Mouse (Mus musculus) embryonic facial prominence, embryonic 13.5 days (tissue): Measurements from ENCODE around the gene Fcrl1. TPM values are rescaled to one million over a fixed set of nuclear protein-coding genes. Genes with fewer than 3 reads are reported as not detected.

ENCODE experiments used
- ATAC-seq: fragments of 200-750 bp; cut with Nextera tagmentation; 2 replicates; pipeline ENCODE4 v1.8.0; 2017; ENCODE audit warnings: low read depth; ENCODE audit not compliant: insufficient number of reproducible peaks, insufficient read depth, low FRiP score, low TSS enrichment
- H3K27ac ChIP-seq: fragments of 300-500 bp; sonication (generic); 2 replicates; pipeline ENCODE4 v1.5.1; 2015; ENCODE audit warnings: moderate library complexity, mild to moderate bottlenecking, inconsistent platforms
- H3K27me3 ChIP-seq: fragments of 300-500 bp; sonication (generic); 2 replicates; pipeline ENCODE4 v1.6.1; 2015; ENCODE audit warnings: mild to moderate bottlenecking, inconsistent platforms
- H3K36me3 ChIP-seq: fragments of 300-500 bp; sonication (generic); 2 replicates; pipeline ENCODE4 v1.6.1; 2015; ENCODE audit warnings: mild to moderate bottlenecking, inconsistent platforms
- H3K4me1 ChIP-seq: fragments of 300-500 bp; sonication (generic); 2 replicates; pipeline ENCODE4 v1.6.1; 2015; ENCODE audit warnings: inconsistent platforms
- H3K4me2 ChIP-seq: fragments of 300-500 bp; sonication (generic); 2 replicates; pipeline ENCODE4 v1.6.1; 2015; ENCODE audit warnings: moderate library complexity, mild to moderate bottlenecking, inconsistent platforms
- H3K4me3 ChIP-seq: fragments of 300-500 bp; sonication (generic); 2 replicates; pipeline ENCODE4 v1.5.1; 2015; ENCODE audit warnings: mild to moderate bottlenecking, inconsistent platforms
- H3K9ac ChIP-seq: fragments of 300-500 bp; sonication (generic); 2 replicates; pipeline ENCODE4 v1.6.1; 2015; ENCODE audit warnings: mild to moderate bottlenecking, inconsistent platforms
- H3K9me3 ChIP-seq: fragments of 300-500 bp; sonication (generic); 2 replicates; pipeline ENCODE4 v1.6.1; 2016; ENCODE audit warnings: inconsistent platforms
- WGBS: fragments of 180-500 bp; shearing (Covaris S2); methylation state at CpG from one replicate; pipeline ENCODE4 v1.1.7; 2015; ENCODE audit warnings: mixed read lengths; 5-methylcytosine and 5-hydroxymethylcytosine counted together
- polyA plus RNA-seq: library from polyadenylated mRNA; unstranded; fragments of >200 nt; fragmentation: Nextera tagmentation; extraction: Ambion mirVana; gene quantifications from 2 replicates; pipeline ENCODE4 v1.2.1, GENCODE M21; 2015

Fcrl1 gene
- polyA plus RNA-seq, 1 experiment from 2014 or later: 0.28 TPM

DNA sequence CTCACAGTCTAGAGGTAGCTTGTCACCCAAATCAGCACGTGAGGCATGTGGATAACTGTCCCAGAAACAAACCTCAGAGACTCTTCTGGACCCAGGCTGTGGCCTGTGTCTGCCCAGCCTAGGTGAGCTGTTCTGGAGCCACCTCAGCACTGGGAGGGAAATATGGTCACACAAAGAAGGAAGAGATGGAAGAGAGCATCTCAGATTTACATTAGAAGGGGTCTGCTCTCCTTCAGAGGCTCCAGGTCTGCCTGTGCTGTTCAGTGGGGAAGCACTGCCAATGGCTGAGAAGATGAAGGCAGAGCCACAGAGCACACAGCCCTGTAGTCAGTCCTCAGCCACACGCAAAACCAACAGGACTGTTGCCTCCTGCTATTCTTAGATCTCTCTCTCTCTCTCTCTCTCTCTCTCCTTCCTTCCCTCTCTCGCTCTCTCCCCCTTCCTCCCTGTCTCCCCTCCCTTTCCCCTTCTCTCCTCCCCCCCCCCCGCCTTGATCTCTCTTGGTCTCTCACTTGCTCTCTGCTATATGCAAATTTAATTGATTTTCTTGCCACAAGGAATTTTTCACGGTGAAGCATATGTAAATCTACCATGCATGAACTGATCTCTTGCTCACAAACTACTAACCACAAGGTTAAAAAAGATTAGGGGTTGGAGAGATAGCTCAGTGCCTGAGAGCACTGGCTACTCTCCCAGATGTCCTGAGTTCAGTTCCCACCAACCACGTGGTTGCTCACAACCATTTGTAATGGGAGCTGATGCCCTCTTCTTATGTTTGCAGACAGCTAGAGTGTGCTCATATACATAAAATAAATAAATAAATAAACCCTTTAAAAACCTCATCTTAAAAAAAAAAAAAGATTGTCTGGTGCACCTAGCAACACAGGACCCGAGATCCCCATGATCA, 5.9 kb downstream of the Fcrl1 start:
- Histone ChIP-seq H3K27ac (no peak overlapping the region), H3K9me3 (no peaks in the 10 kb centered on the region), H3K4me3 (no peak overlapping the region), H3K27me3 (no peaks in the 10 kb centered on the region), H3K4me2 (no peak overlapping the region), H3K4me1 (no peaks in the 10 kb centered on the region), H3K36me3 (no peaks in the 10 kb centered on the region), H3K9ac (no peak overlapping the region)
- no peak for ATAC-seq
- 54% methylated on average over 7 of the region's 7 CpGs for WGBS

DNA sequence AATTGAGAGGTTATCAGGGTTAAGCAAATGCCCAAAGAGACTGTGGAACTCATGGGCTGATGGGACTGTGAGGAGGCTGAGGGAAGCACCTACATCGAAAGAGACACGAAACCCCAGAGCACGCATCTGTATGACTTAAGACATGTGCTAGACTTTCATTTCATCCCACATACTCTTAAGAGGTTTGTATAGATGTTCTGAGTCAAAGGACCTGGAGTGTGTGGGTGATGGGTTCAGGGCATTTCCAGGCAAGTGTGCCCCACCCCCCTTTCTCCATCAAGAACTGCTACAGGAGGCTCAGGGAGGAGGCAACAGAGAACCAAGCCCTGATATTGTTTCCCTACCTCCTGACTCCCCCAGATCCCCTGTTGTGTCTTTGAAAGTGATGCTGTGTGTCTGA, 7.1 kb downstream of the Fcrl1 start:
- Histone ChIP-seq H3K4me3 (no peak overlapping the region), H3K9me3 (no peaks in the 10 kb centered on the region), H3K4me2 (no peak overlapping the region), H3K4me1 (no peaks in the 10 kb centered on the region), H3K36me3 (no peaks in the 10 kb centered on the region), H3K27ac (no peak overlapping the region), H3K27me3 (no peaks in the 10 kb centered on the region), H3K9ac (no peak overlapping the region)
- no peak for ATAC-seq
- WGBS: 93% methylated on average over 3 of the region's 3 CpGs

DNA sequence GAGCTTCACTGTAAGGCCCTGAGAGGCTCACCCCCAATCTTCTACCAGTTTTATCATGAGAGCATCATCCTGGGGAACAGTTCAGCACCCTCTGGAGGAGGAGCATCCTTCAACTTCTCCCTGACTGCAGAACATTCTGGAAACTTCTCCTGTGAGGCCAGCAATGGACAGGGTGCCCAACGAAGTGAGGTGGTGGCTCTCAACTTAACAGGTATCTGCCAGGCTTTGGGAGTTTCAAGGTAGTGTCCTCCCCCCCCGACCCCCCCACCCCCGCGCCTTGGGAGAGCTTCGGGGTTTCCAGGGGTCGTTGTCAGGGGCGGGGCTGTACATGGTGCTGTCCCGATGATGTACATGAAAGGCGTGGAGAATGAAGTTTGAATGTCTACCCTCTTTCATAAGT, 8.9 kb downstream of the Fcrl1 start:
- H3K9me3 ChIP-seq: no peaks in the 10 kb centered on the region
- no peak overlapping the region for H3K4me3 ChIP-seq
- no peak for ATAC-seq
- H3K4me2 ChIP-seq: no peak overlapping the region
- H3K27me3 ChIP-seq: no peaks in the 10 kb centered on the region
- no peaks in the 10 kb centered on the region for H3K4me1 ChIP-seq
- H3K9ac ChIP-seq: no peak overlapping the region
- 82% methylated on average over 9 of the region's 9 CpGs for WGBS
- H3K27ac ChIP-seq: no peak overlapping the region
- H3K36me3 ChIP-seq: no peaks in the 10 kb centered on the region

DNA sequence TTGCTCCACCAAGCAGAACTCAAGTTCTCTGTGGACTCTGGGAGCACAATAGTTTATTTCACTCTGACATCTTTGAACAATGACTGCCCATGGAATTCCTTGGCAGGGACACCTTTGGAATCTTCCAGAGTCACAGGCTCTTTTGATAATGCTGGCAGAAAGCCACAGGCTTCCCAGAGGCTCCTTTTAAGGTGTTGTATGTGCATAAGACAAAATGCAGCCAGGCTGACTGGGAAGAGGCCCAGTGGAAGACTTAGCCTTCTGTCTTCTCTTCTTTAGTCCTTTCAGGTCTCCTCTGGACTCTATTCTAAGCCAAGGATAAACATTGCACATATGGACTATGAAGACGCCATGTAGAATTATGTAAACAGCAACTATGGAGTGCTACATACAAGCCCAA, 14.7 kb downstream of the Fcrl1 start:
- Histone ChIP-seq H3K27ac (no peak overlapping the region), H3K9ac (no peak overlapping the region), H3K27me3 (no peaks in the 10 kb centered on the region), H3K4me2 (no peak overlapping the region), H3K36me3 (no peaks in the 10 kb centered on the region), H3K4me3 (no peak overlapping the region), H3K9me3 (no peaks in the 10 kb centered on the region), H3K4me1 (no peaks in the 10 kb centered on the region)
- no peak for ATAC-seq
- 80% methylated on average over 1 of the region's 1 CpGs for WGBS

DNA sequence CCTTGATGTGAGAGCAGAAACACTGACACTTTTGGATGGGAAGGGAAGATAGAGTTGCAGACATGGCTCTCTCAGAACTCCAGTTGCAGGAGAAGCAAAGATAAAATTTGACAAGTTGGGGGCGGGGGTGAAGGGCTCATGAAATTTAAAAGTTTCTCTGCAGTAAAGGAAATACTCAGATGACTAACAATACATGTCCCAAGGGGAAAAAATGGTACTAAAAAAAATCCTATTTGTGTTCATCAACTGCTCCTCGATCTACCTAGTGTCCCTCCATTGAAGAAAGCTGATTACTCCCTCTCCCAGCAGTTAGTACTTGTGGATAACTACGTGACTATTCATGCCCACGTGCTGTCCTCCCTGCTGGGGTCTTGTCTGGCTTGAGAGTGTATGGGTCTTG, 22.6 kb downstream of the Fcrl1 start:
- ATAC-seq: no peak
- Histone ChIP-seq H3K4me1 (no peaks in the 10 kb centered on the region), H3K4me3 (no peak overlapping the region), H3K27ac (no peak overlapping the region), H3K4me2 (no peak overlapping the region), H3K9me3 (no peaks in the 10 kb centered on the region), H3K36me3 (no peaks in the 10 kb centered on the region), H3K27me3 (no peaks in the 10 kb centered on the region), H3K9ac (no peak overlapping the region)
- 70% methylated on average over 4 of the region's 4 CpGs for WGBS

DNA sequence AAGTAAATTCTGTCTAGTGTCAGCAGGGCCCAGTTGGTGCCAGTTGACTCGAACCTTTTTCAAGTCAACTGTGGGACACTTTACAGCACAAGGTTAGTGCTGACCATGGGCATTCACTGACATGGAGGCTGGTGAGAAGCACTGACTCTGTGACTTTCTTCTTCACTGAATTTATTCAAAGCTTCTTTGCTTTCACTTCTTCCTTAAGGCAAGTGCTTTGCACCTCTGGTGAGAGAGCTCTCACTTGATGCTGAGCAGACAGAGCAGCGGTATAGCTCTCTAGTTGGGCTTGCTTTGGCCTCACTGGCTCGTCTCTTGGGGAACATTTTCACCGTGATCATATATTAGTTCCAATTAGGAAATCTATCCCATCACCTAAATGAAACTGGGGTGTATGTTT, 23.7 kb downstream of the Fcrl1 start:
- no peak overlapping the region for H3K27ac ChIP-seq
- no peaks in the 10 kb centered on the region for H3K9me3 ChIP-seq
- H3K4me1 ChIP-seq: no peaks in the 10 kb centered on the region
- no peak overlapping the region for H3K9ac ChIP-seq
- H3K36me3 ChIP-seq: no peaks in the 10 kb centered on the region
- no peaks in the 10 kb centered on the region for H3K27me3 ChIP-seq
- WGBS: 83% methylated on average over 4 of the region's 4 CpGs
- no peak overlapping the region for H3K4me3 ChIP-seq
- no peak for ATAC-seq
- no peak overlapping the region for H3K4me2 ChIP-seq

DNA sequence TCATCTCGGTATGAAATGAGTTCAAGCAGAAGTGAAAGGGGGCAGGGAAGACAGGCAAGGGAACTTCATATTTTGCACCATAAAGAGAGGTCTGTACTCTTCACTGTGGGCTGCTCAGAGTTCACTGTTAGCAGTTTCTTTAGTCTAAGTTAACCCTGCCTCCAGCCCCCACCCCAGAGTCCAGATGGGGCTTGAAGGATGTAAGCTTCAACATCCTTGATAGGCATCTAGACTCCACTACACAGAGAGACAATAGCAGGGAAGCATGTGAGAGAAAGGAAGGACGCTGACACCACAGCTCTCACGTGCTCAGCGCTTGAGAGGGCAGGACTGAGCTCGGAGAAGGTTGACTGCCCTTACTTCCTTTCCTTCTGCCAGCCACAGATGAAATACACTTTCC, 25.1 kb downstream of the Fcrl1 start:
- Histone ChIP-seq H3K27ac (no peak overlapping the region), H3K36me3 (no peaks in the 10 kb centered on the region), H3K27me3 (no peaks in the 10 kb centered on the region), H3K4me1 (no peaks in the 10 kb centered on the region), H3K9me3 (no peaks in the 10 kb centered on the region), H3K4me2 (no peak overlapping the region), H3K4me3 (no peak overlapping the region), H3K9ac (no peak overlapping the region)
- 61% methylated on average over 5 of the region's 5 CpGs for WGBS
- ATAC-seq: no peak

DNA sequence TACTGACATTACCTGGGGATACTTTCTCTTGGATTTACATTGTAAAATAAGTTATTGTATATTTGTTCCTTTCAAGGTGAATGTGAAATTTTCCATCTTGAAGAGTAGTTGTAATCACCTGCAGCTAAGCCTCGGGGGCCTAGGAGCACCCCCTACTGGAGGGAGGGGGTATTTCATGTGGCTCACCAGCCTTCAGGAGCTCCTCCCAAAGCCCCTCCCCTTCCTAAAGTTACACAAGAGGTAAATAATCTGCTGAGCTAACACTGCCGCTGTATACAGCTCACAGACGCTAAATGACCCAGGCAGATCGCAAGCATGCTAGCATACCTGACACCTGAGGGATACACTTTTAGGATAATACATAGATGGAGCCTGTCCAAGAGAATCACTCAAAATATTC, 32.0 kb downstream of the Fcrl1 start:
- H3K4me2 ChIP-seq: no peak overlapping the region
- H3K4me1 ChIP-seq: 0 out of 2 replicates have a peak, but pooled peaks cover 2% of the 10 kb centered on the region
- ATAC-seq: no peak
- H3K36me3 ChIP-seq: no peaks in the 10 kb centered on the region
- no peak overlapping the region for H3K27ac ChIP-seq
- no peak overlapping the region for H3K4me3 ChIP-seq
- 24% methylated on average over 4 of the region's 4 CpGs for WGBS
- H3K9ac ChIP-seq: no peak overlapping the region
- H3K9me3 ChIP-seq: no peaks in the 10 kb centered on the region
- H3K27me3 ChIP-seq: no peaks in the 10 kb centered on the region

DNA sequence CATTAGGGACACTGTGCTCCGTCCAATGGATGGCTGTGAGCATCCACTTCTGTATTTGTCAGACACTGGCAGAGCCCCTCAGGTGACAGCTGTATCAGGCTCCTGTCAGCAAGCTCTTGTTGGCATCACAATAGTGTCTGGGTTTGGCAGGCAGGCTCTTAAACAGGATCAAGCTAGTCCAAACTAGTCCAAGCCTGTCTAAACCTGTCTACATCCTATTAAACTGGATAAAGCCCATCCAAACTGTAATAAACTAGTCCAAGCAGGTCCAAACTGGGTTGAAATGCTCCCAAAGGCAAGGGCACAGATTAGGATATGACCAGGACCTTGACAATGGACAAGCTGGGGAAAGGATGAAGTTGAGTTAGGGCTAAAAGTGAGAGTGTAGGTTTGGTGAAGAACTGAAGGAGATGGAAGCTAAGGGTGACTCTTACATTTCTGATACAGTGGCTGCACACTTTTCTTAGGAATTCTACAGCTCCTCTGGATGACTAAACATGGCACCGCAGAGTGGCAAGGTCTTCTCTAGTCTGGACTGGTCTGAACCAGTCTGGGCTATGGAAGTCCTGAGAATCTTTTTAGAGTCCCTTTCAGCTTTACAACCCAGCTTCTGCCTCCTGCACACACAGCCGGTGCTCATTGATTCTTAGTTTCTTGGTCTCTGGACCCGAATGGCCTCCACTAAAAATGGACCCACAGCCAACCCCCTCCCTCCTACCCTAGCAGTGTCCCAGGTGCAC, 33.2 kb downstream of the Fcrl1 start:
- H3K27me3 ChIP-seq: no peaks in the 10 kb centered on the region
- no peaks in the 10 kb centered on the region for H3K9me3 ChIP-seq
- no peak overlapping the region for H3K9ac ChIP-seq
- H3K4me3 ChIP-seq: no peak overlapping the region
- no peak overlapping the region for H3K27ac ChIP-seq
- ATAC-seq: no peak
- H3K36me3 ChIP-seq: no peaks in the 10 kb centered on the region
- no peak overlapping the region for H3K4me2 ChIP-seq
- WGBS: 85% methylated on average over 4 of the region's 4 CpGs
- 0 out of 2 replicates have a peak, but pooled peaks cover 2% of the 10 kb centered on the region for H3K4me1 ChIP-seq

DNA sequence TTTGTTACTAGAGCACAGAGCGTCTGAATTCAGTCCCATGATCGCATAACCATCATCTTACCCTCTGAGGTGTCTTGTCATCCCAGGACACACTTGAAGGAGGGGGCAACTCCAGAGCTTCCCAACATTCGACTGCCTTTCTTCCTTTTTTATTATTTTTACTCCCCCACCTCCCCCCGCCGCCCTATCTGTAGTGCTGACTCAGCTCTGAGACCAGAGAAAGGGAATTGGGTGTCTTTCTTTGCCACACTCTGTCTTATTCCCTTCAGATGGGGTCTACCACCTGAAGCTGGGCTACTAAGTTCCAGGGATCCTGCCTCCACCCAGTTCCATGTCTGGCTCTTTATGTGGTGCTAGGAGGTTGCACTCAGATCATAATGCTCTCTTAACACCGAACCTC, 34.4 kb downstream of the Fcrl1 start:
- no peaks in the 10 kb centered on the region for H3K36me3 ChIP-seq
- no peak for ATAC-seq
- no peaks in the 10 kb centered on the region for H3K9me3 ChIP-seq
- H3K4me1 ChIP-seq: 0 out of 2 replicates have a peak, but pooled peaks cover 2% of the 10 kb centered on the region
- WGBS: 79% methylated on average over 6 of the region's 6 CpGs
- H3K4me3 ChIP-seq: no peak overlapping the region
- no peaks in the 10 kb centered on the region for H3K27me3 ChIP-seq
- no peak overlapping the region for H3K27ac ChIP-seq
- H3K9ac ChIP-seq: no peak overlapping the region
- no peak overlapping the region for H3K4me2 ChIP-seq

DNA sequence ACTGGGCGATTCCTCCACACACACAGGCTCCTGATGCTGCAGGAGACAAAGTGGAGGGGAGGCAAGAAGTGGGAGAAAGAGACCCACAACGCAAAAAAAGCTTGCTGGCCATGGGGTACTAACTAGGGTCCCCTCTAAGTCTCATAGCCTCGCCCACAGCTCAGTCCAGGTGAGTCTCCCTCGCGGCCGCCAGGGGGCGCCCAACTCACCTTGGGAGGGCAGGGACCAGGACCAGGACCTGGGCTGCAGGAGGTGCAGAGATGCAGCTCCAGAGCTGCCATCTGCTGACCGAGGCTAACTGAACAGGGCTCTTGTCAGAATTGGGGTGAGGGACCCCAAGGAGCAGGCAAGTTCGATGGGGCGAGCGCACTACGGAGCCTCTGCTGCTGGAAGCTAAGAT, 35.0 kb downstream of the Fcrl1 start:
- no peaks in the 10 kb centered on the region for H3K36me3 ChIP-seq
- 9% methylated on average over 12 of the region's 12 CpGs for WGBS
- 0 out of 2 replicates have a peak, but pooled peaks cover 2% of the 10 kb centered on the region for H3K4me1 ChIP-seq
- H3K9me3 ChIP-seq: no peaks in the 10 kb centered on the region
- no peak overlapping the region for H3K27ac ChIP-seq
- H3K27me3 ChIP-seq: no peaks in the 10 kb centered on the region
- H3K9ac ChIP-seq: no peak overlapping the region
- peak; percentile 52 for ATAC-seq
- no peak overlapping the region for H3K4me3 ChIP-seq
- peak overlapping the region; percentile 34 for H3K4me2 ChIP-seq

DNA sequence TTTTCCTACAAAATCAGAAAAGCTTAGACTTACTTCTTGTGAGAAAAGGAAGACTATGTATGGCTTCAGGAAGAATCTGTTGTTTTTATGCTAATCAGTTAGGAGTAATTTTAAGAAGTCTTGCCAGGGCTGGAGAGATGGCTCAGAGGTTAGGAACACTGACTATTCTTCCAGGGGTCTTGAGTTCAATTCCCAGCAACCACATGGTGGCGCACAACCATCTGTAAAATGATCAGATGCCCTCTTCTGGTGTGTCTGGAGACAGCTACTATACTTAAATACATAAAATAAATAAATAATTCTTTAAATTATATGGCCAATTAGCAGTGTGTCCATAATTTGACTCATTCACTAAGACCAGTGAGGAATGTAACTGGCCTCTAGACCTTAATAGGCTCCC, 44.5 kb downstream of the Fcrl1 start:
- no peaks in the 10 kb centered on the region for H3K27me3 ChIP-seq
- no peaks in the 10 kb centered on the region for H3K9me3 ChIP-seq
- no peak overlapping the region for H3K4me3 ChIP-seq
- 70% methylated on average over 1 of the region's 1 CpGs for WGBS
- no peak for ATAC-seq
- H3K4me2 ChIP-seq: no peak overlapping the region
- no peak overlapping the region for H3K9ac ChIP-seq
- no peaks in the 10 kb centered on the region for H3K4me1 ChIP-seq
- no peak overlapping the region for H3K27ac ChIP-seq
- H3K36me3 ChIP-seq: no peaks in the 10 kb centered on the region
